Mouse (Mus musculus) mouse embryonic stem cell (cell line): ENCODE measurements around the gene Hoxc5.

ENCODE experiments used
- in situ Hi-C, 2 experiments: fragments of 300-500 bp; cut with MboI; formaldehyde crosslinking; loops; 1 replicate in 1 of 2; 3 replicates in 1 of 2; pipeline ENCODE4 v1.14.3; 2019 to 2020; ENCODE audit warnings: low sequenced_read_pairs in 2 of 2, low pct_unique_long_range_greater_than_20kb in 1 of 2, mixed read lengths in 1 of 2; ENCODE audit not compliant: unreplicated experiment in 1 of 2

Gene Hoxc5

GRCm38 (mm10) chr15:103034807-103035547 lies 67.7 kb downstream of the Hoxc5 start:
- in situ Hi-C loops, result no loop called here

GRCm38 (mm10) chr15:103035548-103035881 lies 68.3 kb downstream of the Hoxc5 start:
- in situ Hi-C loops, result no loop called here

GRCm38 (mm10) chr15:103037579-103037978 lies 70.3 kb downstream of the Hoxc5 start:
- in situ Hi-C loops, result no loop called here

- in situ Hi-C loops, result no loop called here
These were observed 71.6 kb downstream of the Hoxc5 start for GRCm38 (mm10) chr15:103038701-103039480.

- in situ Hi-C loops, result no loop called here
These were observed 72.4 kb downstream of the Hoxc5 start for GRCm38 (mm10) chr15:103039609-103040008.

- in situ Hi-C loops, result no loop called here
These were observed 73.4 kb downstream of the Hoxc5 start for GRCm38 (mm10) chr15:103040601-103041000.

- in situ Hi-C loops, result no loop called here
These were observed 74.4 kb downstream of the Hoxc5 start for GRCm38 (mm10) chr15:103041613-103042012.

GRCm38 (mm10) chr15:103042209-103042608 lies 75.0 kb downstream of the Hoxc5 start:
- in situ Hi-C loops, result no loop called here

GRCm38 (mm10) chr15:103051670-103052069 lies 84.4 kb downstream of the Hoxc5 start:
- in situ Hi-C loops, result no loop called here

GRCm38 (mm10) chr15:103053210-103053609 lies 86.0 kb downstream of the Hoxc5 start:
- in situ Hi-C loops, result no loop called here

GRCm38 (mm10) chr15:103056396-103056795 lies 89.2 kb downstream of the Hoxc5 start:
- in situ Hi-C loops, result no loop called here

GRCm38 (mm10) chr15:103058715-103059114 lies 91.5 kb downstream of the Hoxc5 start:
- in situ Hi-C loops, result no loop called here

GRCm38 (mm10) chr15:103059393-103059992 lies 92.2 kb downstream of the Hoxc5 start:
- in situ Hi-C loops, result no loop called here

GRCm38 (mm10) chr15:103060021-103060340 lies 92.7 kb downstream of the Hoxc5 start:
- in situ Hi-C loops, result no loop called here

- in situ Hi-C loops, result no loop called here
These were observed 93.3 kb downstream of the Hoxc5 start for GRCm38 (mm10) chr15:103060341-103061130.

- in situ Hi-C loops, result no loop called here
These were observed 94.0 kb downstream of the Hoxc5 start for GRCm38 (mm10) chr15:103061131-103061825.

- in situ Hi-C loops, result no loop called here
These were observed 94.7 kb downstream of the Hoxc5 start for GRCm38 (mm10) chr15:103061988-103062387.

- in situ Hi-C loops, result no loop called here
These were observed 98.4 kb downstream of the Hoxc5 start for GRCm38 (mm10) chr15:103065642-103066041.
